Mouse (Mus musculus) heart, embryonic 15.5 days (tissue): ENCODE measurements around the gene Gripap1. TPM values are rescaled to one million over a fixed set of nuclear protein-coding genes. Genes with fewer than 3 reads are reported as not detected.

Experiments
- ATAC-seq: fragments of 200-750 bp; cut with Nextera tagmentation; replicated peaks from 2 replicates; pipeline ENCODE4 v1.8.0; 2017; ENCODE audit warnings: low read depth, moderate TSS enrichment; ENCODE audit not compliant: insufficient number of reproducible peaks, insufficient read depth, low FRiP score
- H3K27ac ChIP-seq: fragments of 300-500 bp; sonication (generic); 2 replicates; pipeline ENCODE4 v1.5.1; 2015; ENCODE audit warnings: mild to moderate bottlenecking, inconsistent platforms
- H3K27me3 ChIP-seq: fragments of 300-500 bp; sonication (generic); 2 replicates; pipeline ENCODE4 v1.6.1; 2015; ENCODE audit warnings: inconsistent platforms
- H3K36me3 ChIP-seq: fragments of 300-500 bp; sonication (generic); 2 replicates; pipeline ENCODE4 v1.6.1; 2015; ENCODE audit warnings: mild to moderate bottlenecking, inconsistent platforms
- H3K4me1 ChIP-seq: fragments of 300-500 bp; sonication (generic); replicated peaks from 2 replicates; pipeline ENCODE4 v1.6.1; 2015; ENCODE audit warnings: inconsistent platforms
- H3K4me2 ChIP-seq: fragments of 300-500 bp; sonication (generic); 2 replicates; pipeline ENCODE4 v1.6.1; 2015; ENCODE audit warnings: inconsistent platforms, mild to moderate bottlenecking, moderate library complexity
- H3K4me3 ChIP-seq: fragments of 300-500 bp; sonication (generic); 2 replicates; pipeline ENCODE4 v1.5.1; 2015; ENCODE audit warnings: mild to moderate bottlenecking, inconsistent platforms
- H3K9ac ChIP-seq: fragments of 300-500 bp; sonication (generic); 2 replicates; pipeline ENCODE4 v1.6.1; 2015; ENCODE audit warnings: mild to moderate bottlenecking, inconsistent platforms
- H3K9me3 ChIP-seq: fragments of 300-500 bp; sonication (generic); replicated peaks from 2 replicates; pipeline ENCODE4 v1.6.1; 2016; ENCODE audit warnings: inconsistent platforms
- WGBS: fragments of 180-500 bp; shearing (Covaris S2); methylation state at CpG from one replicate; pipeline ENCODE4 v1.1.7; 2015; ENCODE audit warnings: mixed read lengths; 5-methylcytosine and 5-hydroxymethylcytosine counted together
- polyA plus RNA-seq: library from polyadenylated mRNA; unstranded; fragments of >200 nt; fragmentation: Nextera tagmentation; extraction: Ambion mirVana; gene quantifications from 2 replicates; pipeline ENCODE4 v1.2.1, GENCODE M21; 2015

Gripap1 gene
- polyA plus RNA-seq, 1 experiment from 2014 or later = 25.9 TPM

- H3K4me3 ChIP-seq = peak overlapping the region; percentile 78
- no peaks in the 10 kb centered on the region for H3K27me3 ChIP-seq
- H3K4me1 ChIP-seq = 0 out of 2 replicates have a peak, but pooled peaks cover 11% of the 10 kb centered on the region
- peak overlapping the region; percentile 68 for H3K4me2 ChIP-seq
- no peak for ATAC-seq
- H3K27ac ChIP-seq = peak overlapping the region; percentile 93
- H3K9me3 ChIP-seq = no peaks in the 10 kb centered on the region
- peak overlapping the region; percentile 79 for H3K9ac ChIP-seq
- H3K36me3 ChIP-seq = no peaks in the 10 kb centered on the region
- 6% methylated on average over 33 of the region's 42 CpGs for WGBS
These were observed 52.8 kb downstream of the Gripap1 start for GRCm38 (mm10) chrX:7842318-7842717.

- no peak overlapping the region for H3K27ac ChIP-seq
- ATAC-seq = no peak
These were observed 58.3 kb downstream of the Gripap1 start for GRCm38 (mm10) chrX:7847845-7848244.

GRCm38 (mm10) chrX:7854578-7854977, 65.0 kb downstream of the Gripap1 start:
- H3K27ac ChIP-seq = no peak overlapping the region
- WGBS = 38% methylated on average over 2 of the region's 2 CpGs
- ATAC-seq = no peak

More at GRCm38 (mm10) chrX:7847845-7848244, 58.3 kb downstream of the Gripap1 start:
- Histone ChIP-seq H3K36me3 (no peaks in the 10 kb centered on the region), H3K27me3 (no peaks in the 10 kb centered on the region), H3K4me2 (no peak overlapping the region), H3K9me3 (no peaks in the 10 kb centered on the region), H3K4me1 (0 out of 2 replicates have a peak, but pooled peaks cover 10% of the 10 kb centered on the region), H3K4me3 (no peak overlapping the region), H3K9ac (no peak overlapping the region)
- 75% methylated on average over 2 of the region's 2 CpGs for WGBS

GRCm38 (mm10) chrX:7859191-7859753, 69.7 kb downstream of the Gripap1 start:
- Histone ChIP-seq H3K27me3 (no peaks in the 10 kb centered on the region), H3K27ac (no peak overlapping the region), H3K4me3 (no peak overlapping the region), H3K9me3 (no peaks in the 10 kb centered on the region), H3K9ac (no peak overlapping the region), H3K36me3 (no peaks in the 10 kb centered on the region), H3K4me1 (no peaks in the 10 kb centered on the region), H3K4me2 (no peak overlapping the region)
- 73% methylated on average over 3 of the region's 3 CpGs for whole genome bisulfite sequencing
- ATAC-seq = no peak

More at GRCm38 (mm10) chrX:7854578-7854977, 65.0 kb downstream of the Gripap1 start:
- Histone ChIP-seq H3K9ac (no peak overlapping the region), H3K4me2 (no peak overlapping the region), H3K36me3 (no peaks in the 10 kb centered on the region), H3K27me3 (no peaks in the 10 kb centered on the region), H3K9me3 (no peaks in the 10 kb centered on the region), H3K4me1 (no peaks in the 10 kb centered on the region), H3K4me3 (no peak overlapping the region)

GRCm38 (mm10) chrX:7863181-7863580, 73.6 kb downstream of the Gripap1 start:
- no peak for ATAC-seq
- Histone ChIP-seq H3K27ac (no peak overlapping the region), H3K4me1 (no peaks in the 10 kb centered on the region), H3K4me2 (no peak overlapping the region), H3K27me3 (no peaks in the 10 kb centered on the region), H3K9me3 (no peaks in the 10 kb centered on the region), H3K9ac (no peak overlapping the region), H3K36me3 (peaks cover 10% of the 10 kb centered on the region; the same call in 1 of the 2 replicates), H3K4me3 (no peak overlapping the region)
- WGBS = 83% methylated on average over 1 of the region's 1 CpGs

GRCm38 (mm10) chrX:7864551-7864950, 75.0 kb downstream of the Gripap1 start:
- 72% methylated on average over 3 of the region's 3 CpGs for WGBS
- Histone ChIP-seq H3K27ac (no peak overlapping the region), H3K36me3 (peaks cover 11% of the 10 kb centered on the region; the same call in 1 of the 2 replicates), H3K9ac (no peak overlapping the region), H3K27me3 (no peaks in the 10 kb centered on the region), H3K4me1 (no peaks in the 10 kb centered on the region), H3K4me2 (no peak overlapping the region), H3K9me3 (no peaks in the 10 kb centered on the region), H3K4me3 (no peak overlapping the region)
- ATAC-seq = no peak

GRCm38 (mm10) chrX:7865343-7865742, 75.8 kb downstream of the Gripap1 start:
- Histone ChIP-seq H3K27me3 (no peaks in the 10 kb centered on the region), H3K4me1 (no peaks in the 10 kb centered on the region), H3K36me3 (peaks cover 11% of the 10 kb centered on the region; the same call in 1 of the 2 replicates), H3K27ac (no peak overlapping the region), H3K9ac (no peak overlapping the region), H3K9me3 (no peaks in the 10 kb centered on the region), H3K4me2 (no peak overlapping the region), H3K4me3 (no peak overlapping the region)
- no peak for ATAC-seq
- 75% methylated on average over 2 of the region's 2 CpGs for WGBS

GRCm38 (mm10) chrX:7865786-7866185, 76.2 kb downstream of the Gripap1 start:
- Histone ChIP-seq H3K4me1 (no peaks in the 10 kb centered on the region), H3K4me3 (no peak overlapping the region), H3K9ac (no peak overlapping the region), H3K27ac (no peak overlapping the region), H3K36me3 (peaks cover 11% of the 10 kb centered on the region; the same call in 1 of the 2 replicates), H3K9me3 (no peaks in the 10 kb centered on the region), H3K27me3 (no peaks in the 10 kb centered on the region), H3K4me2 (no peak overlapping the region)
- ATAC-seq = no peak
- WGBS = 59% methylated on average over 2 of the region's 2 CpGs

- no peak for ATAC-seq
- no peaks in the 10 kb centered on the region for H3K27me3 ChIP-seq
- H3K36me3 ChIP-seq = peaks cover 11% of the 10 kb centered on the region; the same call in 1 of the 2 replicates
- no peak overlapping the region for H3K4me2 ChIP-seq
- no peak overlapping the region for H3K4me3 ChIP-seq
- no peak overlapping the region for H3K9ac ChIP-seq
- 89% methylated on average over 1 of the region's 1 CpGs for WGBS
- no peaks in the 10 kb centered on the region for H3K9me3 ChIP-seq
- H3K27ac ChIP-seq = no peak overlapping the region
- no peaks in the 10 kb centered on the region for H3K4me1 ChIP-seq
These were observed 77.6 kb downstream of the Gripap1 start for GRCm38 (mm10) chrX:7867141-7867540.

- no peaks in the 10 kb centered on the region for H3K27me3 ChIP-seq
- H3K36me3 ChIP-seq = peaks cover 11% of the 10 kb centered on the region; the same call in 1 of the 2 replicates
- H3K27ac ChIP-seq = no peak overlapping the region
- H3K9ac ChIP-seq = no peak overlapping the region
- H3K4me1 ChIP-seq = no peaks in the 10 kb centered on the region
- no peak overlapping the region for H3K4me2 ChIP-seq
- WGBS = 52% methylated on average over 2 of the region's 2 CpGs
- H3K4me3 ChIP-seq = no peak overlapping the region
- no peaks in the 10 kb centered on the region for H3K9me3 ChIP-seq
- ATAC-seq = no peak
These were observed 78.9 kb downstream of the Gripap1 start for GRCm38 (mm10) chrX:7868506-7868905.

GRCm38 (mm10) chrX:7869826-7870225, 80.3 kb downstream of the Gripap1 start:
- Histone ChIP-seq H3K27me3 (no peaks in the 10 kb centered on the region), H3K9ac (no peak overlapping the region), H3K4me2 (no peak overlapping the region), H3K4me3 (no peak overlapping the region), H3K9me3 (no peaks in the 10 kb centered on the region), H3K4me1 (no peaks in the 10 kb centered on the region), H3K27ac (no peak overlapping the region), H3K36me3 (peaks cover 11% of the 10 kb centered on the region; the same call in 1 of the 2 replicates)
- WGBS = 57% methylated on average over 3 of the region's 3 CpGs
- no peak for ATAC-seq
